9 mouse cellular contexts compared by ENCODE assay signal in the genomic region with DNA sequence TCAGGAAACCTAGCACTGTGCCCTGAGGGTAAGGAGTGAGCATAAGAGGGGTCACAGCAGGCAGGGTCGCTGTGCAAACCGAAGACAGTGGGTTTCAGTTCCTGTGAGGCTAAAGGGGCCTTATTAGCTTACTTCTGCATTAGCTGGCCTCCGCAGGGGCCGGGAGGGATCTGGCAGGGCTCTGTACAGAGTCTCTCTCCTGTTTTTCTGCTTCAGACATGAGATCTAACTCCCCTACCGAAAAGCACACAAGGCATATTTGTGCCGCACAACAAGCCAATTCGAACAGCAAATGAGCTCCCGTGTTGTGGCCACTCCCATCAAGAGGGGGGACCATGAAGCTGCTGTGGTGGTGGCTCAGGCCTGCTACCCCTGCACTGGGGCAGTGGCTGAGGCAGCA. TPM values are rescaled to one million over a fixed set of nuclear protein-coding genes. Genes with fewer than 3 reads are reported as not detected.
A peak's percentile ranks its signal among the peaks of the same experiment; 100 is the strongest.
DNase-seq lines count a peak whose midpoint lies in the region; ATAC-seq lines count a peak whose summit lies in the region.
"Had no signal": no experiment of that assay in that cellular context is flagged by ENCODE, and none has a peak within 500 bp of the region (broad histone marks: within the 10 kb centered on the region; RNA-seq: fewer than 3 reads in every experiment).

No protein-coding gene starts in this region.

- no peak overlapping the region for H3K4me3 ChIP-seq in neural tube, embryonic 12.5 days
- H3K4me3 ChIP-seq in intestine, embryonic 16.5 days (ENCODE audit: low read length) = no peak overlapping the region

- no peak for ATAC-seq in neural tube, embryonic 12.5 days (ENCODE audit: low FRiP score, low read depth)
- ATAC-seq in intestine, embryonic 16.5 days = 0 out of 2 replicates have a peak, but pooled peaks have one; percentile 1

- peak overlapping the region; percentile 41 for H3K4me2 ChIP-seq in neural tube, embryonic 12.5 days (replicated peaks)
- peak overlapping the region; percentile 42 for H3K4me2 ChIP-seq in intestine, embryonic 16.5 days (ENCODE audit: low read depth, low read length)

- H3K4me1 ChIP-seq in neural tube, embryonic 12.5 days = peaks cover 24% of the 10 kb centered on the region
- peaks cover 36% of the 10 kb centered on the region for H3K4me1 ChIP-seq in intestine, embryonic 16.5 days (ENCODE audit: control insufficient read depth, insufficient read depth, low read length)

- 31% methylated on average over 8 of the region's 8 CpGs for WGBS in neural tube, embryonic 12.5 days
- WGBS in intestine, embryonic 16.5 days = 31% methylated on average over 8 of the region's 8 CpGs

- H3K9me3 ChIP-seq in neural tube, embryonic 12.5 days = no peaks in the 10 kb centered on the region
- no peaks in the 10 kb centered on the region for H3K9me3 ChIP-seq in intestine, embryonic 16.5 days (ENCODE audit: control insufficient read depth, low read length)

- H3K36me3 ChIP-seq in neural tube, embryonic 12.5 days = no peaks in the 10 kb centered on the region
- no peaks in the 10 kb centered on the region for H3K36me3 ChIP-seq in intestine, embryonic 16.5 days (ENCODE audit: control insufficient read depth, insufficient read depth, low read length)
- H3K36me3 ChIP-seq in splenic B cell, adult 2 months (ENCODE audit: control insufficient read depth, insufficient read depth, low read length, poor library complexity, severe bottlenecking) = no peaks in the 10 kb centered on the region

- no peaks in the 10 kb centered on the region for H3K27me3 ChIP-seq in neural tube, embryonic 12.5 days (replicated peaks)
- H3K27me3 ChIP-seq in intestine, embryonic 16.5 days (replicated peaks; ENCODE audit: control insufficient read depth, insufficient read depth, low read length) = no peaks in the 10 kb centered on the region
- H3K27me3 ChIP-seq in splenic B cell, adult 2 months (ENCODE audit: control insufficient read depth, insufficient read depth, low read length, poor library complexity, severe bottlenecking) = no peaks in the 10 kb centered on the region

- peak; percentile 59 to 62 for DNase-seq in cerebellum, postnatal 10 days
- DNase-seq in cerebellum, postnatal 25 days = no peak
- DNase-seq in neural tube, embryonic 10.5 days (ENCODE audit: extremely low spot score, low spot score) = no peak
- DNase-seq in splenic B cell, adult 2 months (ENCODE audit: low read depth, low spot score) = peak; percentile 55
- DNase-seq in ovary, postnatal 10 days (ENCODE audit: low spot score) = no peak
- no peak for DNase-seq in Muller cell, postnatal 12 days (ENCODE audit: inconsistent ontology term)
- DNase-seq: lung, adult 2 months had no signal

- no peak overlapping the region for H3K27ac ChIP-seq in neural tube, embryonic 12.5 days
- peak overlapping the region; percentile 72 for H3K27ac ChIP-seq in intestine, embryonic 16.5 days (ENCODE audit: low read length)

- peak overlapping the region; percentile 33; the same call in 1 of the 2 replicates for H3K9ac ChIP-seq in neural tube, embryonic 12.5 days
- H3K9ac ChIP-seq in intestine, embryonic 16.5 days (ENCODE audit: low read depth, low read length) = peak overlapping the region; percentile 65

RNA-seq across cellular contexts. Expression of a gene that starts 5.6 kb away (rescaled TPM):
- polyA plus RNA-seq in neural tube, embryonic 12.5 days (2016; fragmentation: Nextera tagmentation; extraction: Ambion mirVana) = 3.1 and 3.2 TPM in 2 replicates
- 12.2 and 13.7 TPM in 2 replicates for polyA plus RNA-seq in intestine, embryonic 16.5 days (2015; fragmentation: Nextera tagmentation; extraction: Ambion mirVana)

RNA-seq across cellular contexts. Expression of a gene that starts 18.3 kb away (rescaled TPM):
- not detected in 2 replicates for polyA plus RNA-seq in neural tube, embryonic 12.5 days (2016; fragmentation: Nextera tagmentation; extraction: Ambion mirVana)
- 0.07 TPM in 1 of 2 replicates, not detected in the other for polyA plus RNA-seq in intestine, embryonic 16.5 days (2015; fragmentation: Nextera tagmentation; extraction: Ambion mirVana)
- polyA plus RNA-seq: lung, adult 2 months had no signal

RNA-seq across cellular contexts. Expression of a gene that starts 29.8 kb away (rescaled TPM):
- 168 and 183 TPM in 2 replicates for polyA plus RNA-seq in neural tube, embryonic 12.5 days (2016; fragmentation: Nextera tagmentation; extraction: Ambion mirVana)
- 259 and 306 TPM in 2 replicates for polyA plus RNA-seq in intestine, embryonic 16.5 days (2015; fragmentation: Nextera tagmentation; extraction: Ambion mirVana)

RNA-seq across cellular contexts. Expression of a gene that starts 53.0 kb away (rescaled TPM):
- polyA plus RNA-seq in neural tube, embryonic 12.5 days (2016; fragmentation: Nextera tagmentation; extraction: Ambion mirVana) = 53.8 and 54.4 TPM in 2 replicates
- 119 and 147 TPM in 2 replicates for polyA plus RNA-seq in intestine, embryonic 16.5 days (2015; fragmentation: Nextera tagmentation; extraction: Ambion mirVana)

RNA-seq across cellular contexts. Expression of a gene that starts 53.2 kb away (rescaled TPM):
- 3.4 and 4.0 TPM in 2 replicates for polyA plus RNA-seq in neural tube, embryonic 12.5 days (2016; fragmentation: Nextera tagmentation; extraction: Ambion mirVana)
- polyA plus RNA-seq in intestine, embryonic 16.5 days (2015; fragmentation: Nextera tagmentation; extraction: Ambion mirVana) = 9.6 and 10.7 TPM in 2 replicates

Comparison
In these comparisons a context has a peak if more than half of its experiments do, and no peak if none do; other contexts are left out.
1. DNase-seq: peak in cerebellum, postnatal 10 days (2 of 2) and splenic B cell, adult 2 months (single experiment); none in cerebellum, postnatal 25 days (0 of 2), neural tube, embryonic 10.5 days (single experiment), ovary, postnatal 10 days (single experiment) and Muller cell, postnatal 12 days (single experiment).